Mouse (Mus musculus): ENCODE results near the gene Ropn1l.

Gene Ropn1l

GRCm38 (mm10) chr15:31453098-31453916, at the start of gene Ropn1l:
Gene Ropn1l (minus strand): TSS chr15:31453737.
- ATAC-seq (ENCODE audit: low TSS enrichment): peak; percentile 77

GRCm38 (mm10) chr15:31502996-31503395, 49.5 kb upstream of the Ropn1l start:
- no peak for ATAC-seq (ENCODE audit: low TSS enrichment)

GRCm38 (mm10) chr15:31502313-31502712, 48.8 kb upstream of the Ropn1l start:
- no peak for ATAC-seq (ENCODE audit: low TSS enrichment)

GRCm38 (mm10) chr15:31494803-31495202, 41.3 kb upstream of the Ropn1l start:
- ATAC-seq (ENCODE audit: low TSS enrichment): no peak

GRCm38 (mm10) chr15:31494310-31494709, 40.8 kb upstream of the Ropn1l start:
- ATAC-seq (ENCODE audit: low TSS enrichment): no peak

GRCm38 (mm10) chr15:31487407-31487806, 33.9 kb upstream of the Ropn1l start:
- no peak for ATAC-seq (ENCODE audit: low TSS enrichment)

- peak; percentile 23; the same call in 1 of the 2 replicates for ATAC-seq (ENCODE audit: low TSS enrichment)
Observed at GRCm38 (mm10) chr15:31476678-31477077, 23.1 kb upstream of the Ropn1l start.

GRCm38 (mm10) chr15:31472645-31473574, 19.4 kb upstream of the Ropn1l start:
- peak; percentile 34; the same call in 1 of the 2 replicates for ATAC-seq (ENCODE audit: low TSS enrichment)

GRCm38 (mm10) chr15:31471529-31471928, 18.0 kb upstream of the Ropn1l start:
- ATAC-seq (ENCODE audit: low TSS enrichment): no peak

- no peak for ATAC-seq (ENCODE audit: low TSS enrichment)
Observed at GRCm38 (mm10) chr15:31469497-31469896, 16.0 kb upstream of the Ropn1l start.

- ATAC-seq (ENCODE audit: low TSS enrichment): no peak
Observed at GRCm38 (mm10) chr15:31468806-31469205, 15.3 kb upstream of the Ropn1l start.

- no peak for ATAC-seq (ENCODE audit: low TSS enrichment)
Observed at GRCm38 (mm10) chr15:31466749-31467148, 13.2 kb upstream of the Ropn1l start.

GRCm38 (mm10) chr15:31466295-31466694, 12.8 kb upstream of the Ropn1l start:
- no peak for ATAC-seq (ENCODE audit: low TSS enrichment)

- ATAC-seq (ENCODE audit: low TSS enrichment): no peak
Observed at GRCm38 (mm10) chr15:31465806-31466205, 12.3 kb upstream of the Ropn1l start.

GRCm38 (mm10) chr15:31460571-31460970, 7.0 kb upstream of the Ropn1l start:
- ATAC-seq (ENCODE audit: low TSS enrichment): peak; percentile 69

GRCm38 (mm10) chr15:31458081-31458480, 4.5 kb upstream of the Ropn1l start:
- ATAC-seq (ENCODE audit: low TSS enrichment): no peak

- no peak for ATAC-seq (ENCODE audit: low TSS enrichment)
Observed at GRCm38 (mm10) chr15:31456381-31456780, 2.8 kb upstream of the Ropn1l start.

- no peak for ATAC-seq (ENCODE audit: low TSS enrichment)
Observed at GRCm38 (mm10) chr15:31454861-31455295, 1.3 kb upstream of the Ropn1l start.

GRCm38 (mm10) chr15:31454096-31454860, 741 bp upstream of the Ropn1l start:
- ATAC-seq (ENCODE audit: low TSS enrichment): no peak

- no peak for ATAC-seq (ENCODE audit: low TSS enrichment)
Observed at GRCm38 (mm10) chr15:31452336-31453097, 1.0 kb downstream of the Ropn1l start.

GRCm38 (mm10) chr15:31449772-31450171, 3.8 kb downstream of the Ropn1l start:
- ATAC-seq (ENCODE audit: low TSS enrichment): no peak
